Mouse (Mus musculus): ENCODE results near the gene Spint5.

DNA sequence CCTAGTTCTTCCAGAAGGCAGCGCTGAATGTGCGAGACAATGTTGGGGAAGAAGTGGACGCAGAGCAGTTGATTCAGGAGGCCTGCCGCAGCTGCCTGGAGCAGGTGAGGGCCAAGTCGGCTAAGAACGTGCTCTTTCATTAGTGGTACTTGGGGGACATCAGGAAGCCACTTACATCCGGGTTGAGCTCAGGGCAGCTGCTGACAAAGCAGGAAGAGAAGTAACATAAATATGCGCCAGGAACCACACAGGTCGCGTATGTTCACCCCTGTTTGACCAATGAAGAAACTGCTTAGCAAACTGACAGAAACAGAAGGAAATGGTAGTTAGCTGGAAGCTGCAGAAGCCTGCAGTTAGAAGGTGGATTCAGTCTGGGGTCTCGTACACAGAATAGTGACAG, 39.0 kb downstream of the Spint5 start:
- no peak for TF ChIP-seq CTCF (IDR thresholded peaks at IDR 0.05)
- no peak for TF ChIP-seq EP300 (IDR thresholded peaks at IDR 0.05)
